Mouse (Mus musculus) naive thymus-derived CD4-positive, alpha-beta T cell, adult 2 months (primary cell): ENCODE measurements around the gene Clic1.
A peak's percentile ranks its signal among the peaks of the same experiment; 100 is the strongest.

Experiments used
- DNase-seq: peaks from one replicate; pipeline ENCODE4 v3.0.0-alpha.2; 2011; ENCODE audit warnings: low read depth

The Clic1 gene

GRCm38 (mm10) chr17:35064951-35065947, 15.5 kb downstream of the Clic1 start, which contains the start of gene Ly6g6c:
TSS of gene Ly6g6c (plus strand) at chr17:35065388.
- DNase-seq: peak; percentile 54

- DNase-seq: no peak
These were observed 16.3 kb downstream of the Clic1 start, which contains the start of gene Mpig6b for GRCm38 (mm10) chr17:35066084-35066483. TSS of gene Mpig6b (minus strand) at chr17:35066184.

DNA sequence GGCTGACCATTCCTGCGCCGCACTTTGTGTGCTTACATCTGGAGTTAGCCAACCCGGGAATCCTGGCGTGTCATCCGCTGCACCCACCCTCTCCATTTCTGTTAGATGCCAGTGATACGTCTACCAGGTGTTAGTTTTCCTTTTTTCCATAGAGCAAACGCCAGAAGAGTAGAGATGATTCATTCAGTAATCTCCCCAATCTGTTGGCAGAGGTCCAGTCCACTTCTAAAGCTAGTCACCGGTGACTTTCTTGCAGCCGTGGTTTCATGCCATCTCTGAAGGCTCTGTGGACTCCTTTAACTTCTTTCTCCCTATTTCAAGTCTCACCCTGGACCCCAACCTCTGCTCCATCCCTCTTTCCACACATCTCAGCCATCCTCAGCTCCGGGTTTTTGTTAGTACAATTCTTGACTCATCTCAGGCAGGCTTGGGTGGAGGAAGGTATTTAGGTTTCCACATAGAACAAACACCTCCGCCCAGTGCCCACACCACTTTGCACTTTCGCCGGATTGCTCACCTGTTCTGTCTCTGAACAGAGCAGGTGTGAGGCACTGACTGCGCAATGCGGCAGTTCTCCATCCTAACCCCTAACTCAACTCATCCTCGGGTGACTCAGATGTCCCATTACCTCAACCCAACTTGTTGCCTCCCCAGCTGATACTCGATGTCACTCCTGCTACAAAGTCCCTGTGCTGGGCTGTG, 18.6 kb downstream of the Clic1 start:
- no peak for DNase-seq

- no peak for DNase-seq
These were observed 20.9 kb downstream of the Clic1 start for GRCm38 (mm10) chr17:35070556-35071229.

DNA sequence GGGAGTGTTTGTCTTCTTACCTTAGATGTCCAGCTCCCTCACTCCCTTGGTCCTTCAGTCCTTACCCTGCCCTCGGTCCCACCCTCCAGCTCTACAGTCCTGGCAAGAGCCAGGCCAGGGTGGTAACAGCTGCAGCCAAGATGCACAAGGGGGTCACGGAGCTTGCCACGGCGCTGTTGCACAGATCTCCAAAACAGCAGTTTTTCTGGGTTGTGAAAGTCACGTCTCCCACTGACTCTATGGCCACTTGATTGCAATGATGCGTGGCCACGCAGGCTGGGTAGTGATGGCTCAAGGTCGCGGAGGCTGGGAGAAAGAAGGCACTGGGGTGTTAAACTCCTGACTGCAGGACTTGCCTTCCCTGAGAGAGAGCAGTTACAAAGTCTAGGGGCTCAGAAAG, 21.7 kb downstream of the Clic1 start:
- DNase-seq: no peak

DNA sequence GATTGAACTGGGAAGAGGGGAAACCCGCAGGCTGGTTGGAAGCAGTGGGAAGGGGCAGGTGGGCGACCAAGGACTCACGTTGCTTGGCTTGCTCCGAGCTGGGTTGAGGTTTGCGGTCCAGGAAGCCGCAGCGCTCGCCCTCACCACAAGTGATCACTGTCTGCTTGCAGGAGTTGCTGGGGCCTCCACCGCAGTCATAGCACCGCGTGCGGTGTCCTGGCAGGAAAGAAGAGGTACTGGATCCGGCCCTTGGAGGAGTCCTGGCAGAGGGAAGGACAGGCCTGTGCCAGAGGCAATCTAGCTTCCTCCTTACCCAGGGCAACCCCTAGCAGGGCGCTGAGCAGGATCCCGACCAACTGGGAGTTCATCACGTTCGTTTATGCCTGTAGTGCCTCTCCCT, 24.3 kb downstream of the Clic1 start:
- DNase-seq: no peak

- DNase-seq: no peak
These were observed 26.9 kb downstream of the Clic1 start, which contains the start of gene Ly6g6e for GRCm38 (mm10) chr17:35076507-35077176. TSS of gene Ly6g6e (plus strand) at chr17:35076902.

- DNase-seq: no peak
These were observed 27.5 kb downstream of the Clic1 start for GRCm38 (mm10) chr17:35077285-35077684.

DNA sequence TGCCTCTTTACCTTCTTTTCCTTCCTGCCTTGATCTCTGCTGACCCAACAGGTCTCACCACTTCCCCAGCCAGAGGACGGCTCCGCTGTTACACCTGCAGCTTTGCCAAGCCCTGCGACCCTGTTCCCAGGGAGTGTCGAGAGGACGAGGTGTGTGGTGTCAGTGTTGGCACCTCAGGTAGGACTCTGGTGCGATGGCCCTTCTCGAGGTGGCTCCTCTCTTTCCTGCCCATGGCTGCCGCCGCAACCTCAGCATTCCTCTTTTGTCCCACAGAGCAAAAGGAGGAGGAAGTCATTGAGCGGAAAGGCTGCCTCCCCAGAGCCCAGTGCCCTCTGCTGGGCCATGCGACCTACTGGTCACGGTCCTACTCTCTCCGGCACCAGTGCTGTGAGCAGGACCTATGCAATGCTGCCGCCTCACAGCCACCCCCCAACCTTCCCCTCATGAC, 28.0 kb downstream of the Clic1 start, which contains the start of gene Ly6g6d:
TSS of gene Ly6g6d (minus strand) at position 280 of the 448 bp plus-strand sequence.
- no peak for DNase-seq

- no peak for DNase-seq
These were observed 30.0 kb downstream of the Clic1 start for GRCm38 (mm10) chr17:35079778-35080177.

DNA sequence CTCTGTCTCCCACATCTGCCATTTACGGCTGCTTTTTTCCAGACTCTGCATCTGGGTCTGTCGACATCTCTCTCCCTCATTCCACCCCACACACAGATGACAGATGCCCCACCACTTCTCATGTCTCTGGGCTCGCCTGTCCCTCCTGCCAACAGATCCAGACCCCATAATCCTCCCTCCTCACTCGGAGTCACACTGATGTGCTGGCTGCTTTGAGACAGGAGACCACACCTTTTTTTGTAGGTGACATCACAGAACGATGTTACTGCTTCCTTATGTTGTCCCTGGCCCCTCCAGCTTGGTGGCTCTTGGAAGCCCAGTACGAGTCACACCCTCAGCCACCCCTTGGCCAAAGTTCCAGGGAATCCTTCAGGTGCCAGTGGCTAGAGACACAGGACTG, 30.5 kb downstream of the Clic1 start:
- no peak for DNase-seq

DNA sequence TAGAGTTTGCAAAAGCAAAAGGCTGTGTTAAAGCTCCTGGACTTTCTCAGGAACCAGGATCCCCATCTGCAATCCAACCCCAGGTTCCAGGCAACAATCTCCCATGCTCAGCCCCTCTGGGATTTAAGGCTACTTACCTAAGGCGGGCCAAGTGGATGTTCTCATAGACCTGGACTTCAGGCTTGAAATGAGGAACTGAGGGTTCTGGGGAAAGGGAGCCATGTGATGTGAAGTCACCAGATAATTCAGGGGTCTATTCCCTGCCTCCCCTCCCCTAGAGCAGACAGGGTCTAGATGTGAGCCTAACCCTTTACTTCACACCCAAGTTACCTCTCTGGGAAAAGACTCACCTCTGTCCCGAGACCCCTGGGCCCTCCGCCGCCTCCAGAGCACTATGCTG, 30.9 kb downstream of the Clic1 start:
- DNase-seq: no peak

- no peak for DNase-seq
These were observed 33.2 kb downstream of the Clic1 start for GRCm38 (mm10) chr17:35082841-35083576.

DNA sequence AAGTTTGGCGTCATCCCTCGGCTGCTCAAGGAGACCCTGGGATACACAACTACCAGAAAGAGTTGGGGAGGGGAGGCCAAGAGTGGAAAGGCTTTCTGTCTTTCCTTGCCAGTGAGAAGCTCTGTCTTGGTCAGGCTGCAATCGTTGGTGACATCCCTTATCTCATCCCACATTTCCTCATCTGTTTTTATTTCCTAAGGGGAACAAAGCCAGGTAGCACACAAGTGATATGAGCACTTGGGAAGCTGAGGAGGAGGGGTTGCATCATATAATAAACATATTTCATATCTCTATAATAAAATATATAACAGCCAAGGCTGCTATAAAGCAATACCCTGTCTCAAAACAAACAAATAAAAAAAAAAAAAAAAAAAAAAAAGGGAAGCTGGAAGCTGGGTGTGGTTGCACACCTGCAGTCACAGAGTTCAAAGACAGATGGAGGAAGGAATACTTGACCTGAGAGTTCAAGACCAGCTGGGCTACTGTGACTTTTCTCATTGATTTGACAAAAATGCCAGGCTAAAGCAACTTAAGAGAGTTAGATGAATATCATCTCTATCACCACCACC, 34.2 kb downstream of the Clic1 start:
- DNase-seq: no peak

- DNase-seq: no peak
These were observed 35.6 kb downstream of the Clic1 start, which contains the start of gene Ly6g6f for GRCm38 (mm10) chr17:35085208-35085865. TSS of gene Ly6g6f (minus strand) at chr17:35085610.

DNA sequence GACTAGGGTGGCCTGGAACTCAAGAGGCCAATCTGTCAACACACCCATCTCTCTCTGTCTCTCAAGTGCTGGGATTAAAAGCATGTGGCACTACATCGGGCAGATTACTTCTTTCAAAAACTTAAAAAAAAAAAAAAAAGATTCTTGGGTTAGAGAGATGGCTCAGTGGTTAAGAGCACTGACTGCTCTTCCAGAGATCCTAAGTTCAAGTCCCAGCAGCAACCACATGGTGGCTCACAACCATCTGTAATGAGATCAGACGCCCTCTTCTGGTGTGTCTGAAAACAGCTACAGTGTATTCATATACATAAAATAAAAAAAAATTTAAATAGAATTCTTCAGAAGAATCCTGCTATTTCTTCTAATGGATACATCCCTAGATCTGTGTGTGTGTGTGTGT, 38.4 kb downstream of the Clic1 start:
- DNase-seq: peak; percentile 35

GRCm38 (mm10) chr17:35088825-35089644, 39.3 kb downstream of the Clic1 start, which contains the start of gene Abhd16a:
TSS of gene Abhd16a (plus strand) at chr17:35089263.
- DNase-seq: peak; percentile 97

DNA sequence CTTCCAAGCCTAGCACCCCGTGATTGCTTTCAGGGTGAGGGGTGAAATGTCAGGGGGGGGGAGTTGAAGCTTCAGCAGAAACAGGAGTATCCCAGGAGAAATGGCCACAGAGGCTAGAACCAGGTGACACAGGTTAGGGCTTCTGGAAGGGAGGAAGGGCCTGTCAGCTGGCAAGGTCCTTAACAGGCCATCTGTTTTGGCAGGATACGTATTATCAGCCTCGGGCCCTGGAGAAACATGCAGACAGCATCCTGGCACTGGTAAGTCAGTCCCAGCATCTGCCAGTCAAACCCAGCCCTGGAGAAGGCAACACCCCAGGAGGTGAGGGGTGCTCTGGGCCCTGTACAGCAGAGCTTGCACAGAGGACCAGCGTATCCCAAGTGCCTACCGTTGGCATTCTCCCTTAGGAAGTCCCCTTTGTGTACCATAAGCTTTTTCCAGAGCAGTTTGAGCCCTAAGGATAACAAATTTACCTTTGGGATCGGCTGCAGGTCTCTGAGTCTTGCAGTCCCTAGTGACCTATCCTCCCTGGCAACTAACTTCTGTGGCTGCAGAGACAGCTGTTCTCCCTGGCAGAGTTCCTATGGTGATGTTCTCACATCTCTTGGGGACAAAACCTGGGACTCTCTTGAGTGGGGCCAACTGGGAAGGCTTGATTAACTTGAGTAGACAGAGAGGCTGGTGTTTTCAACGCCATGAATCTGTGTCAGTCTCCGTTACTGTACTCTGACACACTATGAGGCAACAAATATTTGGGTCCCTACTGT, 40.6 kb downstream of the Clic1 start:
- peak; percentile 30 for DNase-seq
